21 mouse cellular contexts compared by ENCODE assay signal in genomic region chr2:155974087-155974731, GRCm38 (mm10). TPM values are rescaled to one million over a fixed set of nuclear protein-coding genes. Genes with fewer than 3 reads are reported as not detected.
DNase-seq lines count a peak whose midpoint lies in the region; ATAC-seq lines count a peak whose summit lies in the region.
"Had no signal": no experiment of that assay in that cellular context is flagged by ENCODE, and none has a peak within 500 bp of the region (broad histone marks: within the 10 kb centered on the region; RNA-seq: fewer than 3 reads in every experiment).

No protein-coding gene starts in this region.

- peak; percentile 83 for DNase-seq in heart, adult 11 months
- no peak for DNase-seq in heart, adult 8-10 months (ENCODE audit: low spot score)
- DNase-seq in right cerebral cortex, adult 2 months (ENCODE audit: low spot score in 2 of 2), result peak; percentile 28 to 31
- no peak for DNase-seq in right cerebral cortex, postnatal 4 days
- peak; percentile 5 for DNase-seq in retina, embryonic 14.5 days (ENCODE audit: low spot score)
- DNase-seq in thymus, postnatal 4 days, result peak; percentile 79
- DNase-seq in lung, postnatal 14 days, result no peak
- DNase-seq: adrenal gland, adult 2 months; kidney, postnatal 10 days; layer of hippocampus, postnatal 36 days; lung, embryonic 14.5 days; right cerebral cortex, postnatal 14 days had no signal

- no peak for ATAC-seq in activated CD4-positive, CD25-positive, alpha-beta regulatory T cell, adult 4 months
- ATAC-seq: forebrain, embryonic 15.5 days had no signal

RNA-seq across cellular contexts. Expression of gene Cep250, which starts 18.0 kb away (rescaled TPM):
- 1 to 10 TPM; 4.1 to 8.8 (median 6.0) TPM for total RNA-seq in heart, adult 8-10 months (2022)
- polyA plus RNA-seq in activated CD4-positive, CD25-positive, alpha-beta regulatory T cell, adult 4 months (2017; shearing (Covaris generic)), result 10 to 100 TPM; 44.8 to 51.3 TPM

RNA-seq across cellular contexts. Expression of gene Gdf5, which starts 29.0 kb away (rescaled TPM):
- total RNA-seq in heart, adult 8-10 months (2022), result not detected
- polyA plus RNA-seq in activated CD4-positive, CD25-positive, alpha-beta regulatory T cell, adult 4 months (2017; shearing (Covaris generic)), result not detected
- total RNA-seq: common myeloid progenitor, adult 5-6 weeks; layer of hippocampus, postnatal 36 days had no signal

RNA-seq across cellular contexts. Expression of gene 6430550D23Rik, which starts 33.6 kb away (rescaled TPM):
- 1 to 10 TPM in 1 of 4 experiments, under 1 TPM in 3; 0.14 to 2.0 (median 0.53) TPM for total RNA-seq in heart, adult 8-10 months (2022)
- polyA plus RNA-seq in activated CD4-positive, CD25-positive, alpha-beta regulatory T cell, adult 4 months (2017; shearing (Covaris generic)), result 1 to 10 TPM; 1.6 TPM
- total RNA-seq: common myeloid progenitor, adult 5-6 weeks had no signal

RNA-seq across cellular contexts. Expression of gene Ergic3, which starts 33.6 kb away (rescaled TPM):
- total RNA-seq in heart, adult 8-10 months (2022), result 10 to 100 TPM; 58.2 to 67.2 (median 66.3) TPM
- 100 to 1,000 TPM; 113 to 142 TPM for polyA plus RNA-seq in activated CD4-positive, CD25-positive, alpha-beta regulatory T cell, adult 4 months (2017; shearing (Covaris generic))

RNA-seq across cellular contexts. Expression of gene Gm15557, which starts 33.7 kb away (rescaled TPM):
- total RNA-seq in heart, adult 8-10 months (2022), result not detected
- not detected for polyA plus RNA-seq in activated CD4-positive, CD25-positive, alpha-beta regulatory T cell, adult 4 months (2017; shearing (Covaris generic))
- total RNA-seq: adrenal gland, adult 2 months; common myeloid progenitor, adult 5-6 weeks; gastrocnemius, postnatal 4 days; layer of hippocampus, postnatal 36 days had no signal
- polyA plus RNA-seq: adrenal gland, adult 2 months; forebrain, embryonic 15.5 days; heart, postnatal 0 days; hindbrain, embryonic 15.5 days; lung, embryonic 14.5 days; midbrain, embryonic 12.5 days; neural tube, embryonic 12.5 days; stomach, embryonic 16.5 days had no signal

Comparison
In these comparisons a context has a peak if more than half of its experiments do, and no peak if none do; other contexts are left out.
1. DNase-seq: peak in heart, adult 11 months (single experiment), right cerebral cortex, adult 2 months (2 of 2), retina, embryonic 14.5 days (single experiment) and thymus, postnatal 4 days (single experiment); none in heart, adult 8-10 months (single experiment), right cerebral cortex, postnatal 4 days (single experiment) and lung, postnatal 14 days (single experiment).